Mouse (Mus musculus) stomach, postnatal 0 days (tissue): ENCODE data around the gene Kcnj11.

Experiments used
- CTCF ChIP-seq: IDR thresholded peaks from 2 replicates; pipeline ENCODE4 v1.5.1; 2016; ENCODE audit warnings: antibody characterized with exemption, low read depth, mild to moderate bottlenecking, moderate library complexity
- EP300 ChIP-seq: optimal IDR thresholded peaks from 2 replicates; pipeline ENCODE3; 2016; ENCODE audit warnings: antibody characterized with exemption

DNA sequence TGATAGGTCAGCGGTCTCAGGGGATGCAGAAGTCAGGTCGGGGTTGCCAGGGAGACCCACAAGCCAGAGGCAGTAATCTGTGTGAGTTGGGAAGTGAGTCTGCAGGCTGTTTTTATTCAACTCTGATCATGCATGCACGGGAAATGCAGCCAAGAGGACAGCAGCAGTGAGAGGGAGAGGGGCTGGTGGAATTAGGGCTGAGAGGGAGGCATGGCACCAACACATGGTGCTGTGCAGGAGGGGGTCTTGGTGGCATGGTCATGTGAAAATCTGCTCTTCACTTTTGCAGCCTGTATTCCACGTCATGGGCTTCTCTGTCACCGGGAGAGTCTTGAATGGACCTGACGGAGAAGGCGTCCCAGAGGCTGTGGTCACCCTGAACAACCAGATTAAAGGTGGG, 50.6 kb downstream of the Kcnj11 start:
- TF ChIP-seq CTCF, result no peak
- TF ChIP-seq EP300, result no peak
